ENCODE assay signal across 28 mouse cellular contexts in genomic region chr19:41275588-41275987, GRCm38 (mm10). TPM values are rescaled to one million over a fixed set of nuclear protein-coding genes. Genes with fewer than 3 reads are reported as not detected.
DNase-seq lines count a peak whose midpoint lies in the region; ATAC-seq and TF ChIP-seq lines count a peak whose summit lies in the region.
"Had no signal": no experiment of that assay in that cellular context is flagged by ENCODE, and none has a peak within 500 bp of the region (broad histone marks: within the 10 kb centered on the region; RNA-seq: fewer than 3 reads in every experiment).

No protein-coding gene starts in this region.

- no peaks in the 10 kb centered on the region for H3K9me3 ChIP-seq in liver, embryonic 12.5 days (replicated peaks)
- H3K9me3 ChIP-seq in intestine, embryonic 15.5 days, result no peaks in the 10 kb centered on the region
- H3K9me3 ChIP-seq: embryonic facial prominence, embryonic 13.5 days; forebrain, embryonic 10.5 days; forebrain, embryonic 15.5 days; heart, embryonic 12.5 days; hindbrain, embryonic 13.5 days; megakaryocyte, embryonic 14.5 days; midbrain, embryonic 13.5 days had no signal

- no peaks in the 10 kb centered on the region for H3K27me3 ChIP-seq in liver, adult 2 months (ENCODE audit: control insufficient read depth, insufficient read depth, low read length)
- peaks cover 7% of the 10 kb centered on the region; the same call in 1 of the 2 replicates for H3K27me3 ChIP-seq in liver, embryonic 12.5 days (replicated peaks)
- H3K27me3 ChIP-seq in intestine, embryonic 15.5 days (replicated peaks), result no peaks in the 10 kb centered on the region
- no peaks in the 10 kb centered on the region for H3K27me3 ChIP-seq in small intestine, adult 2 months (ENCODE audit: control insufficient read depth, insufficient read depth, low read length)
- H3K27me3 ChIP-seq: CH12.LX; embryonic facial prominence, embryonic 13.5 days; forebrain, embryonic 15.5 days; heart, embryonic 12.5 days; hindbrain, embryonic 13.5 days had no signal

- no peak overlapping the region for H3K9ac ChIP-seq in liver, adult 2 months (ENCODE audit: low read depth, low read length)
- no peak overlapping the region for H3K9ac ChIP-seq in liver, embryonic 12.5 days
- H3K9ac ChIP-seq in intestine, embryonic 15.5 days, result no peak overlapping the region
- H3K9ac ChIP-seq: embryonic facial prominence, embryonic 13.5 days; forebrain, embryonic 15.5 days; heart, embryonic 12.5 days; hindbrain, embryonic 13.5 days; liver, embryonic 14.5 days; midbrain, embryonic 13.5 days had no signal

- 29% methylated on average over 3 of the region's 3 CpGs for WGBS in liver, adult 2 months
- 59% methylated on average over 3 of the region's 3 CpGs for WGBS in liver, embryonic 12.5 days (ENCODE audit: insufficient replicate concordance)
- WGBS in intestine, embryonic 15.5 days, result 38% methylated on average over 3 of the region's 3 CpGs
- 23% methylated on average over 3 of the region's 3 CpGs for WGBS in small intestine, adult 2 months

- H3K4me1 ChIP-seq in liver, adult 2 months (ENCODE audit: control insufficient read depth, insufficient read depth, low read length), result peaks cover 13% of the 10 kb centered on the region
- H3K4me1 ChIP-seq in liver, embryonic 12.5 days, result no peaks in the 10 kb centered on the region
- H3K4me1 ChIP-seq in intestine, embryonic 15.5 days (replicated peaks), result 0 out of 2 replicates have a peak, but pooled peaks cover 2% of the 10 kb centered on the region
- H3K4me1 ChIP-seq in small intestine, adult 2 months (ENCODE audit: control insufficient read depth, insufficient read depth, insufficient read length, low read length), result peaks cover 19% of the 10 kb centered on the region; the same call in 1 of the 2 replicates
- H3K4me1 ChIP-seq: embryonic facial prominence, embryonic 13.5 days; forebrain, embryonic 15.5 days; heart, embryonic 12.5 days; hindbrain, embryonic 13.5 days; midbrain, embryonic 13.5 days had no signal

- no peak for ATAC-seq in liver, embryonic 12.5 days
- ATAC-seq in intestine, embryonic 15.5 days, result peak; percentile 73
- ATAC-seq: forebrain, embryonic 15.5 days; midbrain, embryonic 13.5 days had no signal

- DNase-seq in liver, adult 2 months (ENCODE audit: extremely low read depth, low read depth, low spot score), result peak; percentile 96
- DNase-seq in yolk sac, embryonic 10.5 days (ENCODE audit: low spot score), result peak; percentile 40
- no peak for DNase-seq in kidney, adult 11 months
- DNase-seq in adipocyte (ENCODE audit: low spot score), result no peak
- DNase-seq: adrenal gland, postnatal 14 days; cerebellum, adult 11 months; cerebellum, adult 9-10 months; cerebellum, postnatal 36 days; embryo, embryonic 11 days; gastrocnemius, adult 2 months; heart, adult 2 months; heart, postnatal 4 days; kidney, adult 8-10 months; kidney, postnatal 14 days; lung, postnatal 36 days; thymus, postnatal 4 days had no signal

- H3K27ac ChIP-seq in liver, adult 2 months (replicated peaks; ENCODE audit: insufficient read depth, low read depth, low read length), result peak overlapping the region; percentile 64
- H3K27ac ChIP-seq in liver, embryonic 12.5 days, result no peak overlapping the region
- H3K27ac ChIP-seq in intestine, embryonic 15.5 days, result no peak overlapping the region
- peak overlapping the region; percentile 70 for H3K27ac ChIP-seq in small intestine, adult 2 months (ENCODE audit: insufficient read depth, low read depth, low read length)
- H3K27ac ChIP-seq: embryonic facial prominence, embryonic 13.5 days; forebrain, embryonic 10.5 days; forebrain, embryonic 15.5 days; gastrocnemius, adult 2 months; heart, adult 2 months; hindbrain, embryonic 13.5 days; liver, embryonic 14.5 days; midbrain, embryonic 13.5 days had no signal

- no peak overlapping the region for H3K4me3 ChIP-seq in liver, adult 2 months (ENCODE audit: insufficient read depth, low read depth, low read length)
- no peak overlapping the region for H3K4me3 ChIP-seq in liver, embryonic 12.5 days
- H3K4me3 ChIP-seq in intestine, embryonic 15.5 days (replicated peaks), result no peak overlapping the region
- H3K4me3 ChIP-seq in small intestine, adult 2 months (ENCODE audit: low read depth, low read length), result no peak overlapping the region
- H3K4me3 ChIP-seq: embryonic facial prominence, embryonic 13.5 days; forebrain, embryonic 10.5 days; forebrain, embryonic 15.5 days; gastrocnemius, adult 2 months; heart, adult 2 months; heart, embryonic 12.5 days; hindbrain, embryonic 13.5 days; megakaryocyte, embryonic 14.5 days; midbrain, embryonic 13.5 days had no signal

- no peak overlapping the region for H3K4me2 ChIP-seq in liver, embryonic 12.5 days
- no peak overlapping the region for H3K4me2 ChIP-seq in intestine, embryonic 15.5 days (replicated peaks)
- H3K4me2 ChIP-seq: embryonic facial prominence, embryonic 13.5 days; forebrain, embryonic 15.5 days; heart, embryonic 12.5 days; hindbrain, embryonic 13.5 days; midbrain, embryonic 13.5 days had no signal

- no peak for TF ChIP-seq POLR2A in liver, adult 2 months (IDR thresholded peaks at IDR 0.05; ENCODE audit: extremely low read depth, insufficient read depth, low read length)
- no peak for TF ChIP-seq POLR2A in small intestine, adult 2 months (IDR thresholded peaks at IDR 0.05; ENCODE audit: low read depth, low read length)

- H3K36me3 ChIP-seq in liver, adult 2 months (ENCODE audit: control insufficient read depth, insufficient read depth, low read length), result peaks cover 24% of the 10 kb centered on the region
- H3K36me3 ChIP-seq in liver, embryonic 12.5 days, result no peaks in the 10 kb centered on the region
- H3K36me3 ChIP-seq in intestine, embryonic 15.5 days, result no peaks in the 10 kb centered on the region
- peaks cover 3% of the 10 kb centered on the region; the same call in 1 of the 2 replicates for H3K36me3 ChIP-seq in small intestine, adult 2 months (ENCODE audit: control insufficient read depth, insufficient read depth, low read length)
- H3K36me3 ChIP-seq: embryonic facial prominence, embryonic 13.5 days; forebrain, embryonic 10.5 days; forebrain, embryonic 15.5 days; heart, embryonic 12.5 days; hindbrain, embryonic 13.5 days; midbrain, embryonic 13.5 days had no signal

- H3K79me2 ChIP-seq in liver, adult 2 months (ENCODE audit: control insufficient read depth, insufficient read depth, low read length), result no peaks in the 10 kb centered on the region

- no peak for TF ChIP-seq CTCF in liver, adult 2 months (IDR thresholded peaks at IDR 0.05; ENCODE audit: low read depth, low read length)
- no peak for TF ChIP-seq CTCF in small intestine, adult 2 months (IDR thresholded peaks at IDR 0.05; ENCODE audit: extremely low read depth, insufficient read length, insufficient replicate concordance, low read depth, low read length)

RNA-seq across cellular contexts. Expression of gene Tm9sf3, which starts 11.8 kb away (rescaled TPM):
- total RNA-seq in liver, adult 2 months (2014; rRNA removed), result 138 and 141 TPM in 2 replicates
- 41.7 and 47.2 TPM in 2 replicates for polyA plus RNA-seq in liver, adult 2 months (2012; rRNA removed)
- 93.0 and 98.7 TPM in 2 replicates for polyA plus RNA-seq in liver, embryonic 12.5 days (2016; fragmentation: Nextera tagmentation; extraction: Ambion mirVana)
- polyA plus RNA-seq in intestine, embryonic 15.5 days (2015; fragmentation: Nextera tagmentation; extraction: Ambion mirVana), result 151 and 167 TPM in 2 replicates
- 17.7 and 33.5 TPM in 2 replicates for polyA plus RNA-seq in small intestine, adult 2 months (2012; rRNA removed)

Comparison
In these comparisons a context has a peak if more than half of its experiments do, and no peak if none do; other contexts are left out.
1. H3K27ac ChIP-seq: peak in liver, adult 2 months (single experiment) and small intestine, adult 2 months (single experiment); none in liver, embryonic 12.5 days (single experiment) and intestine, embryonic 15.5 days (single experiment).
2. DNase-seq: peak in liver, adult 2 months (single experiment) and yolk sac, embryonic 10.5 days (single experiment); none in kidney, adult 11 months (single experiment) and adipocyte (single experiment).